Mouse (Mus musculus) midbrain, embryonic 15.5 days (tissue): Measurements from ENCODE around the gene Jmjd1c. TPM values are rescaled to one million over a fixed set of nuclear protein-coding genes. Genes with fewer than 3 reads are reported as not detected.

Experiments used
- ATAC-seq: fragments of 200-750 bp; cut with Nextera tagmentation; replicated peaks from 2 replicates; pipeline ENCODE4 v1.8.0; 2017; ENCODE audit warnings: moderate TSS enrichment
- H3K27ac ChIP-seq: fragments of 300-500 bp; sonication (generic); 2 replicates; pipeline ENCODE4 v1.5.1; 2015; ENCODE audit warnings: mild to moderate bottlenecking, inconsistent platforms
- H3K27me3 ChIP-seq: fragments of 300-500 bp; sonication (generic); replicated peaks from 2 replicates; pipeline ENCODE4 v1.6.1; 2015; ENCODE audit warnings: inconsistent platforms
- H3K36me3 ChIP-seq: fragments of 300-500 bp; sonication (generic); replicated peaks from 2 replicates; pipeline ENCODE4 v1.6.1; 2015; ENCODE audit warnings: inconsistent platforms
- H3K4me1 ChIP-seq: fragments of 300-500 bp; sonication (generic); 2 replicates; pipeline ENCODE4 v1.6.1; 2015; ENCODE audit warnings: inconsistent platforms
- H3K4me2 ChIP-seq: fragments of 300-500 bp; sonication (generic); 2 replicates; pipeline ENCODE4 v1.6.1; 2015; ENCODE audit warnings: inconsistent platforms, mild to moderate bottlenecking, moderate library complexity
- H3K4me3 ChIP-seq: fragments of 300-500 bp; sonication (generic); 2 replicates; pipeline ENCODE4 v1.5.1; 2015; ENCODE audit warnings: mild to moderate bottlenecking, inconsistent platforms
- H3K9ac ChIP-seq: fragments of 300-500 bp; sonication (generic); 2 replicates; pipeline ENCODE4 v1.6.1; 2015; ENCODE audit warnings: mild to moderate bottlenecking, inconsistent platforms
- H3K9me3 ChIP-seq: fragments of 300-500 bp; sonication (generic); 2 replicates; pipeline ENCODE4 v1.6.1; 2016; ENCODE audit warnings: inconsistent platforms
- WGBS: fragments of 180-500 bp; shearing (Covaris S2); methylation state at CpG from one replicate; pipeline ENCODE4 v1.1.7; 2015; ENCODE audit warnings: mixed read lengths; 5-methylcytosine and 5-hydroxymethylcytosine counted together
- polyA plus RNA-seq: library from polyadenylated mRNA; unstranded; fragments of >200 nt; fragmentation: Nextera tagmentation; extraction: Ambion mirVana; gene quantifications from 2 replicates; pipeline ENCODE4 v1.2.1, GENCODE M21; 2015

Gene Jmjd1c
- polyA plus RNA-seq, 1 experiment from 2014 or later, result 53.8 TPM

GRCm38 (mm10) chr10:67176031-67176430 is 80.1 kb downstream of the Jmjd1c start:
- no peak for ATAC-seq
- Histone ChIP-seq H3K9me3 (no peaks in the 10 kb centered on the region), H3K36me3 (no peaks in the 10 kb centered on the region), H3K4me2 (no peak overlapping the region), H3K4me1 (no peaks in the 10 kb centered on the region), H3K27me3 (no peaks in the 10 kb centered on the region), H3K27ac (no peak overlapping the region), H3K4me3 (no peak overlapping the region), H3K9ac (no peak overlapping the region)
- 84% methylated on average over 7 of the region's 7 CpGs for WGBS

GRCm38 (mm10) chr10:67176932-67177331 is 81.0 kb downstream of the Jmjd1c start:
- WGBS, result 67% methylated on average over 3 of the region's 3 CpGs
- no peaks in the 10 kb centered on the region for H3K27me3 ChIP-seq
- no peaks in the 10 kb centered on the region for H3K4me1 ChIP-seq
- H3K4me3 ChIP-seq, result no peak overlapping the region
- H3K9ac ChIP-seq, result no peak overlapping the region
- H3K36me3 ChIP-seq, result no peaks in the 10 kb centered on the region
- H3K9me3 ChIP-seq, result no peaks in the 10 kb centered on the region
- H3K4me2 ChIP-seq, result no peak overlapping the region
- no peak for ATAC-seq
- no peak overlapping the region for H3K27ac ChIP-seq

GRCm38 (mm10) chr10:67177410-67177809 is 81.5 kb downstream of the Jmjd1c start:
- no peak for ATAC-seq
- Histone ChIP-seq H3K4me3 (no peak overlapping the region), H3K4me2 (no peak overlapping the region), H3K4me1 (no peaks in the 10 kb centered on the region), H3K36me3 (no peaks in the 10 kb centered on the region), H3K27me3 (no peaks in the 10 kb centered on the region), H3K9me3 (no peaks in the 10 kb centered on the region), H3K27ac (no peak overlapping the region), H3K9ac (no peak overlapping the region)
- 80% methylated on average over 4 of the region's 4 CpGs for WGBS

GRCm38 (mm10) chr10:67180021-67180420 is 84.1 kb downstream of the Jmjd1c start:
- 95% methylated on average over 8 of the region's 8 CpGs for WGBS
- Histone ChIP-seq H3K27me3 (no peaks in the 10 kb centered on the region), H3K36me3 (no peaks in the 10 kb centered on the region), H3K4me2 (no peak overlapping the region), H3K9me3 (no peaks in the 10 kb centered on the region), H3K4me3 (no peak overlapping the region), H3K4me1 (peaks cover 8% of the 10 kb centered on the region), H3K9ac (no peak overlapping the region), H3K27ac (no peak overlapping the region)
- ATAC-seq, result no peak

GRCm38 (mm10) chr10:67180799-67181198 is 84.9 kb downstream of the Jmjd1c start:
- no peak overlapping the region for H3K4me3 ChIP-seq
- 72% methylated on average over 5 of the region's 5 CpGs for WGBS
- H3K4me2 ChIP-seq, result no peak overlapping the region
- no peaks in the 10 kb centered on the region for H3K36me3 ChIP-seq
- ATAC-seq, result no peak
- no peak overlapping the region for H3K9ac ChIP-seq
- peaks cover 8% of the 10 kb centered on the region for H3K4me1 ChIP-seq
- H3K27me3 ChIP-seq, result no peaks in the 10 kb centered on the region
- H3K27ac ChIP-seq, result no peak overlapping the region
- no peaks in the 10 kb centered on the region for H3K9me3 ChIP-seq

- no peaks in the 10 kb centered on the region for H3K27me3 ChIP-seq
- H3K4me1 ChIP-seq, result peaks cover 16% of the 10 kb centered on the region
- H3K4me3 ChIP-seq, result no peak overlapping the region
- no peak overlapping the region for H3K27ac ChIP-seq
- no peaks in the 10 kb centered on the region for H3K9me3 ChIP-seq
- ATAC-seq, result no peak
- H3K9ac ChIP-seq, result no peak overlapping the region
- 68% methylated on average over 3 of the region's 3 CpGs for WGBS
- H3K4me2 ChIP-seq, result no peak overlapping the region
- H3K36me3 ChIP-seq, result no peaks in the 10 kb centered on the region
These were observed 86.7 kb downstream of the Jmjd1c start for GRCm38 (mm10) chr10:67182651-67183050.

- H3K4me3 ChIP-seq, result no peak overlapping the region
- no peaks in the 10 kb centered on the region for H3K27me3 ChIP-seq
- WGBS, result 73% methylated on average over 1 of the region's 1 CpGs
- H3K9me3 ChIP-seq, result no peaks in the 10 kb centered on the region
- H3K4me1 ChIP-seq, result peaks cover 19% of the 10 kb centered on the region
- H3K4me2 ChIP-seq, result no peak overlapping the region
- ATAC-seq, result no peak
- H3K9ac ChIP-seq, result no peak overlapping the region
- H3K27ac ChIP-seq, result no peak overlapping the region
- no peaks in the 10 kb centered on the region for H3K36me3 ChIP-seq
These were observed 87.2 kb downstream of the Jmjd1c start for GRCm38 (mm10) chr10:67183086-67183485.

- no peak overlapping the region for H3K9ac ChIP-seq
- H3K9me3 ChIP-seq, result no peaks in the 10 kb centered on the region
- no peaks in the 10 kb centered on the region for H3K36me3 ChIP-seq
- no peak overlapping the region for H3K4me3 ChIP-seq
- 0 out of 2 replicates have a peak overlapping the region, but pooled peaks have one; percentile 8 for H3K27ac ChIP-seq
- ATAC-seq, result no peak
- no peaks in the 10 kb centered on the region for H3K27me3 ChIP-seq
- H3K4me2 ChIP-seq, result no peak overlapping the region
- H3K4me1 ChIP-seq, result peaks cover 23% of the 10 kb centered on the region
- WGBS, result 55% methylated on average over 3 of the region's 3 CpGs
These were observed 88.6 kb downstream of the Jmjd1c start for GRCm38 (mm10) chr10:67184441-67185070.

- H3K9ac ChIP-seq, result peak overlapping the region; percentile 69
- peaks cover 23% of the 10 kb centered on the region for H3K4me1 ChIP-seq
- under 1% methylated on average over 23 of the region's 23 CpGs for WGBS
- H3K27ac ChIP-seq, result peak overlapping the region; percentile 96
- H3K27me3 ChIP-seq, result no peaks in the 10 kb centered on the region
- no peaks in the 10 kb centered on the region for H3K9me3 ChIP-seq
- peak; percentile 93 for ATAC-seq
- H3K4me3 ChIP-seq, result peak overlapping the region; percentile 45
- H3K36me3 ChIP-seq, result no peaks in the 10 kb centered on the region
- peak overlapping the region; percentile 53 for H3K4me2 ChIP-seq
These were observed 89.7 kb downstream of the Jmjd1c start for GRCm38 (mm10) chr10:67185491-67186081.

- peak overlapping the region; percentile 53 for H3K4me2 ChIP-seq
- H3K4me1 ChIP-seq, result peaks cover 23% of the 10 kb centered on the region
- ATAC-seq, result no peak
- H3K9ac ChIP-seq, result no peak overlapping the region
- H3K36me3 ChIP-seq, result no peaks in the 10 kb centered on the region
- H3K9me3 ChIP-seq, result no peaks in the 10 kb centered on the region
- H3K4me3 ChIP-seq, result peak overlapping the region; percentile 45
- peak overlapping the region; percentile 96 for H3K27ac ChIP-seq
- H3K27me3 ChIP-seq, result no peaks in the 10 kb centered on the region
These were observed 90.6 kb downstream of the Jmjd1c start for GRCm38 (mm10) chr10:67186489-67186888.

- Histone ChIP-seq H3K9ac (peak overlapping the region; percentile 37; the same call in 1 of the 2 replicates), H3K9me3 (no peaks in the 10 kb centered on the region), H3K4me3 (peak overlapping the region; percentile 45), H3K27ac (0 out of 2 replicates have a peak overlapping the region, but pooled peaks have one; percentile 96), H3K4me1 (peaks cover 23% of the 10 kb centered on the region), H3K4me2 (peak overlapping the region; percentile 53), H3K27me3 (no peaks in the 10 kb centered on the region), H3K36me3 (no peaks in the 10 kb centered on the region)
- no peak for ATAC-seq
- 6% methylated on average over 5 of the region's 5 CpGs for WGBS
These were observed 91.1 kb downstream of the Jmjd1c start for GRCm38 (mm10) chr10:67187001-67187453.

GRCm38 (mm10) chr10:67187952-67188351 is 92.0 kb downstream of the Jmjd1c start:
- Histone ChIP-seq H3K4me1 (peaks cover 19% of the 10 kb centered on the region), H3K9me3 (no peaks in the 10 kb centered on the region), H3K4me3 (peak overlapping the region; percentile 19), H3K27ac (no peak overlapping the region), H3K9ac (no peak overlapping the region), H3K36me3 (no peaks in the 10 kb centered on the region), H3K27me3 (no peaks in the 10 kb centered on the region), H3K4me2 (peak overlapping the region; percentile 53)
- ATAC-seq, result no peak
- 88% methylated on average over 2 of the region's 2 CpGs for WGBS

GRCm38 (mm10) chr10:67189057-67189456 is 93.1 kb downstream of the Jmjd1c start:
- no peaks in the 10 kb centered on the region for H3K9me3 ChIP-seq
- 0 out of 2 replicates have a peak overlapping the region, but pooled peaks have one; percentile 15 for H3K4me2 ChIP-seq
- no peak for ATAC-seq
- no peak overlapping the region for H3K27ac ChIP-seq
- H3K4me1 ChIP-seq, result peaks cover 19% of the 10 kb centered on the region
- H3K27me3 ChIP-seq, result no peaks in the 10 kb centered on the region
- no peak overlapping the region for H3K4me3 ChIP-seq
- H3K36me3 ChIP-seq, result no peaks in the 10 kb centered on the region
- H3K9ac ChIP-seq, result no peak overlapping the region
